Mouse (Mus musculus): ENCODE data around the gene Cyp1a1. TPM values are rescaled to one million over a fixed set of nuclear protein-coding genes. Genes with fewer than 3 reads are reported as not detected.
A peak's percentile ranks its signal among the peaks of the same experiment; 100 is the strongest.

The Cyp1a1 gene
- polyA plus RNA-seq, 1 experiment from 2014 or later: 0.08 TPM

DNA sequence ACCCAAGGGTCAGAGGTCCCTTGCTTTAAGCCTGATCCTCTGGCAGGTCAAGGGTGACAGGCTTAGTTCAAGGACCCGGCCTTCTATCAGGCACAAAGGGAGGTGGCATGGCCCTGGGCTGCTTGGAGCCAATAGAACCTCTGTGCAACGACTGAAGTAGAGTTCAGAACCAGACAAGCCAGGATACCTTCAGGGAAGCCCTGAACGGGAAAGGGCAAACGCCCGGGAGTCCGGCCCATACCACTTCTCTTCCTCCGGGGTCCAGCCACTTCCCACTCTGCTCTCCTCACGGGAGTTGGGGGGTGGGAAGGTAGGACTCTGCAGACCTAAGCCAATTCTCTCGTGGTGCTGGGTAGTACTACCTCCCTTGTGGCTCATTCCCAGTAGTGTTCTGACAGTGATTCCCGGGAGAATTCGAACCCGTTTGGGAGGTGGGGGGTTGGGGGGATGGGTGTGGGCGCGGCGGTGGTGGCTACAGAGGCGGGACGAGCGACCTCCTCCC, 43.2 kb upstream of the Cyp1a1 start:
- WGBS: under 1% methylated on average over 18 of the region's 18 CpGs
- H3K4me2 ChIP-seq (replicated peaks; ENCODE audit: low read depth, low read length): peak overlapping the region; percentile 88
- peaks cover 46% of the 10 kb centered on the region for H3K4me1 ChIP-seq (ENCODE audit: control insufficient read depth, insufficient read depth, low read length)
- H3K9ac ChIP-seq (ENCODE audit: low read depth, low read length): peak overlapping the region; percentile 94
- peaks cover 12% of the 10 kb centered on the region for H3K36me3 ChIP-seq (ENCODE audit: control insufficient read depth, insufficient read depth, low read length)
- H3K4me3 ChIP-seq (ENCODE audit: low read length): peak overlapping the region; percentile 75
- no peaks in the 10 kb centered on the region for H3K9me3 ChIP-seq (ENCODE audit: control insufficient read depth, low read length)
- no peaks in the 10 kb centered on the region for H3K27me3 ChIP-seq (ENCODE audit: control insufficient read depth, insufficient read depth, low read length)
- H3K27ac ChIP-seq (ENCODE audit: low read depth, low read length): peak overlapping the region; percentile 91
- peak; percentile 22 for ATAC-seq (ENCODE audit: low FRiP score, low TSS enrichment)

DNA sequence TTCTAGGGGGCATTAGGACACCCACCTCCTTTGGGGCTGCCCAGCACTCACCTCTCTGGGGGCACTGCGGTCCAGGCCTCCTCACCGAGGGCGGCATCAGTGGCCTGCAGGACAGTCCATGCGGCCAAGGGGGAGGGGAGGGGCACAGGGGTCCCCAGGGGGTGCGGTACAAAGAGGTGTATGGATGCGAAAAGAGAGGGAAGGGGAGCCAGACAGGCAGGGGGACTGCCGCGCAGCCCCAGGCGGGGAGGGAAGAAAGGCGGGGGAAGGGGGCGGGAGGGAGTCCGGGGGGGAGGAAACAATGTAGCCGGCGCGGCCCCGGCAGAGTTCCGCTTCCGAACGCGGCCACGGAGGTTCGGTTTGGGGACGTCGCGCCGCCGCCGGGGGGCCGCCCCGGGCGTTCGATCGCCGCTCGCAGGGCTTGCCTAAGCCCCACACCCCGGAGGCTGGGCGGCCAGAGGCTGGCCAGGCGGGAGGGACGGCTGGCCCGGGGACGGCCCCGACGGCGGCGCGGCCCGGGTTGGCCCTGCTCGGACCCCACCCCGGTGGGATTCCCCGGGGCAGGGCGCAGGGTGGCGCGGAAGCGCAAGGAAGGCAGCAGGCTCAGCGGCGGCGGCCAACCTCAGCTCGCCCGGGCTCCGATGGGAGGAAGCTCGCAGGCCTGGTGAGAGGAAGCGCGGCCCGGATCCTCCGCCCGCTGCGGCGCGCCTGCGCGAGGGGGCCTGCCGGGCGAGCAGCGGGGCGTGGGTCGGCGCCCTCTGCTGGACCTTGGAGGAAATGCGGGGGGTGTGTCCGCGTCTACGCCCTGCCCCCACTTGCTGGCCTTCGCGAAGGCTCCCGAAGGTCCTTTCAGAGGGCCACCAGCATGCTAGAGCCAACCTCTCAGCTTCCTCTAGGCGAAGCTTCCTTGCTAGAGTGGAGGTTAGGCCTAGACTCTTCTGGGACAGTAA, 42.5 kb upstream of the Cyp1a1 start:
- peak overlapping the region; percentile 91 for H3K27ac ChIP-seq (ENCODE audit: low read depth, low read length)
- H3K36me3 ChIP-seq (ENCODE audit: control insufficient read depth, insufficient read depth, low read length): peaks cover 12% of the 10 kb centered on the region
- peak; percentile 84 for ATAC-seq (ENCODE audit: low FRiP score, low TSS enrichment)
- peak overlapping the region; percentile 75 for H3K4me3 ChIP-seq (ENCODE audit: low read length)
- H3K9me3 ChIP-seq (ENCODE audit: control insufficient read depth, low read length): no peaks in the 10 kb centered on the region
- H3K9ac ChIP-seq (ENCODE audit: low read depth, low read length): peak overlapping the region; percentile 94
- WGBS: under 1% methylated on average over 77 of the region's 85 CpGs
- H3K27me3 ChIP-seq (ENCODE audit: control insufficient read depth, insufficient read depth, low read length): no peaks in the 10 kb centered on the region
- H3K4me1 ChIP-seq (ENCODE audit: control insufficient read depth, insufficient read depth, low read length): peaks cover 39% of the 10 kb centered on the region
- peak overlapping the region; percentile 88 for H3K4me2 ChIP-seq (replicated peaks; ENCODE audit: low read depth, low read length)

DNA sequence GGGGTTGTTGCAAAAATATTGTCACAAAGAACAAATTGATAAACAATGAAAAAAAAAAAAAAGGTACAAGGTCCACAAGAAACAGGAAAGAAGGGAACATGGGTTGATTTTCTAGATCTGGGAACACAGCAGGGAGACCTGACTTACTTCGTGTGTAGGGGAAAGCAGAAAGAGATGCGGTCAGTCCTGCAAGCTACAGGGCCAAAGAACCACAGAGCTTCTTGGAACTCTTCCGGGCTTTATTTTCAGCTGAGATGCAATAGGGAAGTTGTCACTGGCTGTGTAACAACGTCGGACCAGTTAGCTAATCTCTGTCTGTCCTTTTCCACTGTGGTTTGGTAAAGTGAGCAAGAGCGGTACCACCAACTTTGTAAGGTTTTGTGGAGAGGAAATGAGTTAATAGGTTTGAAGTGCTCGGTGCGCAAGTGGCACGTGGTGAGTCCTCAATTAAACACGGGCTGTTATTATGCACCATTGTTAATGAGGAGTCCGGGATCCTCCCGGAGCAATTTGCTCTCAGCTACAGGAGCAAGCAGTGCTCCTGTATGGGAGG, 41.1 kb upstream of the Cyp1a1 start:
- no peak for ATAC-seq (ENCODE audit: low FRiP score, low TSS enrichment)
- H3K4me1 ChIP-seq (ENCODE audit: control insufficient read depth, insufficient read depth, low read length): peaks cover 25% of the 10 kb centered on the region

DNA sequence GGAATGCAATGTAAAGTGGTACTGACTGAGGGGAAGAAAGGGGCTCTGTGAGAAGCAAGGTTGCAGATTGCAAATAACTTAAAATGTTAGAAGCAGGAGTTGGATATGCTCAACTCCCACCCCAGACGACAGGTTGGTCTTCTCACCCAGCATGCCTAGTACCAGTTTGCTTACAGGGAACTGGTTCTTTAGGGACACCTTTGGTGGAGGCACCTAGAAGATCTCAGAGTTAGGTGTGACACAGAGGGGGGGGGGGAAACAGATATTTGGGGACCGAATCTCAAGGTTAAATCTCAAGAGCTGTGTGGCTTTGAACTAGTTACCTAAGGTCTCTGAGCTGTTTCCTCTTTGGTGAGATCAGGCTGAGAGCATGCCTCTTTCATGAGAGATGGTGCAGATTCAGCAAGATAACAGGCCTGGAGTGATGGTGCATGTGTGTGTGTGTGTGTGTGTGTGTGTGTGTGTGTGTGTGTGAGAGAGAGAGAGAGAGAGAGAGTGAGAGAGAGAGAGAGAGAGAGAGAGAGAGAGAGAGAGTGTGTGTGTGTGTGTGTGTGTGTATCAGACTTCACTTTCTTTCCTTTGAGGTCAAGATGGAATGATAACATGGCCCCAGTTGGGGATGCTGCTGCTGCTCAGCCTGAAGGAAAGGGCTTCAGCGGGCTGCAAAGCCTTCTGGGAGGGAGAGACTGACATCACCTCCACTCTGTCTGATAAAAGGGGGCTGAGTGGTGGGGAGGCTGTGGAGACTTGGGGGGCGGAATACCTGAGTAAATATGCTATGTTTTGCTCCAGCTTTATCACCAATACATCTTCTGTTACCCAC, 40.2 kb upstream of the Cyp1a1 start:
- Histone ChIP-seq H3K27ac (ENCODE audit: low read depth, low read length) (no peak overlapping the region), H3K4me3 (ENCODE audit: low read length) (no peak overlapping the region), H3K27me3 (ENCODE audit: control insufficient read depth, insufficient read depth, low read length) (no peaks in the 10 kb centered on the region), H3K4me1 (ENCODE audit: control insufficient read depth, insufficient read depth, low read length) (peaks cover 19% of the 10 kb centered on the region), H3K9me3 (ENCODE audit: control insufficient read depth, low read length) (no peaks in the 10 kb centered on the region), H3K9ac (ENCODE audit: low read depth, low read length) (no peak overlapping the region), H3K4me2 (replicated peaks; ENCODE audit: low read depth, low read length) (no peak overlapping the region), H3K36me3 (ENCODE audit: control insufficient read depth, insufficient read depth, low read length) (no peaks in the 10 kb centered on the region; the same call in 1 of the 2 replicates)
- 78% methylated on average over 4 of the region's 4 CpGs for WGBS
- ATAC-seq (ENCODE audit: low FRiP score, low TSS enrichment): no peak

More for the DNA sequence above, 41.1 kb upstream of the Cyp1a1 start:
- peaks cover 6% of the 10 kb centered on the region for H3K36me3 ChIP-seq (ENCODE audit: control insufficient read depth, insufficient read depth, low read length)
- H3K27me3 ChIP-seq (ENCODE audit: control insufficient read depth, insufficient read depth, low read length): no peaks in the 10 kb centered on the region
- no peak overlapping the region for H3K4me2 ChIP-seq (replicated peaks; ENCODE audit: low read depth, low read length)
- 65% methylated on average over 12 of the region's 12 CpGs for WGBS
- no peak overlapping the region for H3K27ac ChIP-seq (ENCODE audit: low read depth, low read length)
- H3K9me3 ChIP-seq (ENCODE audit: control insufficient read depth, low read length): no peaks in the 10 kb centered on the region
- H3K9ac ChIP-seq (ENCODE audit: low read depth, low read length): no peak overlapping the region
- no peak overlapping the region for H3K4me3 ChIP-seq (ENCODE audit: low read length)

DNA sequence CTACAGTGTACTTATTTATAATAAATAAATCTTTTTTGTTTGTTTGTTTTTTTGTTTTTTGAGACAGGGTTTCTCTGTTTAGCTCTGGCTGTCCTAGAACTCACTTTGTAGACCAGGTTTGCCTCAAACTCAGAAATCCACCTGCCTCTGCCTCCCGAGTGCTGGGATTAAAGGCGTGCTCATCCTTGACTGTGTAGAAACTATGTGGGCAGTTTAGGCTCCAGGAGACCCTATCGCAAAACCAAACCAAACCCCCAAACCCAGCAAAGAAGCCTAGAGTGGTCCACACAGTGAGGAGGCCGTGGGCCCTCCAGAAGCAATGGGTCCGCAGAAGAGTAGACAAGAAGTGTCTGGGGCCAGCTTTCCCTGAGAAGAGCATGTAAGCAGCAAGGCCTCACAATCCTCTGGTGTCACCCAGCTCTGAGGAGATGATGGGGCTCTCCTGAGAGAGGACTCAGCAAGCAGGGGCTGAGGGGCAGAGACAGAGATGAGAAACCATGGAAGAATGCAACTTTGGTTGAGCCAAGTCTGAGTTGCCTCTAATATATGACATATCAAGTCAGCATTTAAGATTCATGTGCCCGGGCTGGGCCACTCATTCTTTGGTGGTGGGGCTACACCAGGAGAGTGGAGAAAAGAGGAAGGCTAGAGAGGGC, 37.5 kb upstream of the Cyp1a1 start:
- H3K9me3 ChIP-seq (ENCODE audit: control insufficient read depth, low read length): no peaks in the 10 kb centered on the region
- no peak overlapping the region for H3K4me3 ChIP-seq (ENCODE audit: low read length)
- ATAC-seq (ENCODE audit: low FRiP score, low TSS enrichment): no peak
- H3K27me3 ChIP-seq (ENCODE audit: control insufficient read depth, insufficient read depth, low read length): no peaks in the 10 kb centered on the region
- no peak overlapping the region for H3K9ac ChIP-seq (ENCODE audit: low read depth, low read length)
- no peak overlapping the region for H3K27ac ChIP-seq (ENCODE audit: low read depth, low read length)
- no peaks in the 10 kb centered on the region for H3K4me1 ChIP-seq (ENCODE audit: control insufficient read depth, insufficient read depth, low read length)
- 89% methylated on average over 6 of the region's 6 CpGs for WGBS
- no peaks in the 10 kb centered on the region for H3K36me3 ChIP-seq (ENCODE audit: control insufficient read depth, insufficient read depth, low read length)
- no peak overlapping the region for H3K4me2 ChIP-seq (replicated peaks; ENCODE audit: low read depth, low read length)

DNA sequence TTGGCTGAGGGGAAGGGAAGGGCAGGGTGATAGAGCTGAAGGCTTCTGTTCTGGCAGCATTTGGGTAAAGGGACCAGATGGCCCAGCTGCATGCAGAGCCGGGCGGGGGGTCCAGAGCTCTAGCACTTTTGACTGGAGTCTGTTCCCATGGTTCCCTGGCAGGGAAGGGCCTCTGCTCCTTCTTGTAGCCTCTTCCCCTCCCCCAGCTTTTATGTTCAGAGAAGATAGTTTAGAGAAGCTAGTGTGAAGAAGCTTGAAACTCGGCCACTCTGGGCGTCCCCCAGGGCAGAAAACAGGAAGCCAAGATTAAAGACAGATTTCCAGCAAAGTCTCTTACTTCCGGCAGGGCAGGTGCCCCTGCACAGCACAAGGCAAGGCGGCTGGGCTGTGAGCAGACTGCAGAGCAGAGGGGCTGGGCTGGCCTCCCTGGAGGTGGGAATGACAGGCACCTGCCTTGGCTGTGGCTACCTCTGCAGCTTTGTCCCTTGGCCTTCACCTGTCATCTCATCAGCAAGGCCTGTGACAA, 36.9 kb upstream of the Cyp1a1 start:
- H3K36me3 ChIP-seq (ENCODE audit: control insufficient read depth, insufficient read depth, low read length): no peaks in the 10 kb centered on the region
- no peaks in the 10 kb centered on the region for H3K4me1 ChIP-seq (ENCODE audit: control insufficient read depth, insufficient read depth, low read length)
- ATAC-seq (ENCODE audit: low FRiP score, low TSS enrichment): no peak
- 24% methylated on average over 6 of the region's 6 CpGs for WGBS
- H3K27ac ChIP-seq (ENCODE audit: low read depth, low read length): no peak overlapping the region
- H3K9me3 ChIP-seq (ENCODE audit: control insufficient read depth, low read length): no peaks in the 10 kb centered on the region
- no peak overlapping the region for H3K4me2 ChIP-seq (replicated peaks; ENCODE audit: low read depth, low read length)
- no peak overlapping the region for H3K4me3 ChIP-seq (ENCODE audit: low read length)
- H3K27me3 ChIP-seq (ENCODE audit: control insufficient read depth, insufficient read depth, low read length): no peaks in the 10 kb centered on the region
- no peak overlapping the region for H3K9ac ChIP-seq (ENCODE audit: low read depth, low read length)

DNA sequence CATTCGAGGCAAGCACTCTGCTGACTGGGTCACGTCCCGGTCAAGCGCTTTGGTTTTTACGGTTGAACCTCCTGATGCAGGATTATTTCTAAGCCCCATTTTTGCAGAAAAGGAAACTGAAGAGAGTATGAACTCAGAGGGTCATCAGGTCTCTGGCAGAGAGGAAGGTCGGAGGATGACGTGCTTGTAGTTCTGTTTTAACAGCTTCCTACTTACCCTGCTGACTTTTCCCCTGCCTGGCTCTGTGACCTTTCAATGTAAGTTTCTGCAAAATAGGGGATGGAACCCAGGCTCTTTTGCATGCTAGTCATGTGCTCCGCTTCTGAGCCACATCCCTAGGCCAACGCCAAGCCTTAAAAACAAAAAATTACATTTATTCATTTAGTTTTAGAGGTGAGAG, 35.4 kb upstream of the Cyp1a1 start:
- Histone ChIP-seq H3K9me3 (ENCODE audit: control insufficient read depth, low read length) (no peaks in the 10 kb centered on the region), H3K4me1 (ENCODE audit: control insufficient read depth, insufficient read depth, low read length) (no peaks in the 10 kb centered on the region), H3K4me2 (replicated peaks; ENCODE audit: low read depth, low read length) (no peak overlapping the region), H3K36me3 (ENCODE audit: control insufficient read depth, insufficient read depth, low read length) (no peaks in the 10 kb centered on the region), H3K27me3 (ENCODE audit: control insufficient read depth, insufficient read depth, low read length) (no peaks in the 10 kb centered on the region), H3K4me3 (ENCODE audit: low read length) (no peak overlapping the region), H3K9ac (ENCODE audit: low read depth, low read length) (no peak overlapping the region), H3K27ac (ENCODE audit: low read depth, low read length) (no peak overlapping the region)
- ATAC-seq (ENCODE audit: low FRiP score, low TSS enrichment): no peak
- 72% methylated on average over 9 of the region's 9 CpGs for WGBS

DNA sequence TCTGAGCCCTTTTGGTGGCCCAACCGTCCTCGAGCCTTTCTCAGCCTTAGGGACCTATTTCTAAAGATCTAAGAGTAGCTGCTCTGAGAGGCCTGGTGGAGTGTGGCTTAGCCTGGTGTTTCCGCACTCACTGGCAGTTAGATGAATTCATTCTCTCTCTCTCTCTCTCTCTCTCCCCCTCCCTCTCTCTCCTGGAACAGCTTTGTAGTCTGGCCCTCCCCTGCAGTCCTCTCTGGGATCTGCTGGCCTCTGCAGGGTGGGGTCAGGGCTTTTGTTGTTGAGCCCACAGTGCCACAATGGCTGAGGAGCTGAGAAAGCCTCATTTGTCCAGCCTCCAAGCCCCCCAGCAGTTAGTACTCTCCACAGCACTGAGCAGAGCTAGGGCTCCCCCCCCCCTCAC, 34.9 kb upstream of the Cyp1a1 start:
- H3K4me2 ChIP-seq (replicated peaks; ENCODE audit: low read depth, low read length): no peak overlapping the region
- H3K36me3 ChIP-seq (ENCODE audit: control insufficient read depth, insufficient read depth, low read length): no peaks in the 10 kb centered on the region
- H3K4me1 ChIP-seq (ENCODE audit: control insufficient read depth, insufficient read depth, low read length): no peaks in the 10 kb centered on the region
- H3K27me3 ChIP-seq (ENCODE audit: control insufficient read depth, insufficient read depth, low read length): no peaks in the 10 kb centered on the region
- WGBS: 45% methylated on average over 3 of the region's 3 CpGs
- H3K9ac ChIP-seq (ENCODE audit: low read depth, low read length): no peak overlapping the region
- no peak overlapping the region for H3K4me3 ChIP-seq (ENCODE audit: low read length)
- H3K9me3 ChIP-seq (ENCODE audit: control insufficient read depth, low read length): no peaks in the 10 kb centered on the region
- no peak overlapping the region for H3K27ac ChIP-seq (ENCODE audit: low read depth, low read length)
- no peak for ATAC-seq (ENCODE audit: low FRiP score, low TSS enrichment)

Measured in kidney, embryonic 14.5 days (tissue).